Mouse (Mus musculus): ENCODE data around the gene Arhgef17. TPM values are rescaled to one million over a fixed set of nuclear protein-coding genes. Genes with fewer than 3 reads are reported as not detected.

Arhgef17 gene
- polyA plus RNA-seq, 1 experiment, result not detected

GRCm38 (mm10) chr7:100835168-100835567 lies 96.7 kb downstream of the Arhgef17 start:
- no peak overlapping the region for H3K27ac ChIP-seq (ENCODE audit: insufficient read depth, low read depth, low read length)
- TF ChIP-seq POLR2A (IDR thresholded peaks at IDR 0.05; ENCODE audit: insufficient read depth, low read depth, low read length), result no peak
- no peak for TF ChIP-seq CTCF (IDR thresholded peaks at IDR 0.05; ENCODE audit: insufficient read depth, low read depth, low read length)
- WGBS, result 91% methylated on average over 7 of the region's 7 CpGs
- 0 out of 2 replicates have a peak, but pooled peaks cover 2% of the 10 kb centered on the region for H3K4me1 ChIP-seq (ENCODE audit: control insufficient read depth, insufficient read depth, low read length)
- no peak overlapping the region for H3K4me3 ChIP-seq (ENCODE audit: insufficient read depth, low read depth, low read length)

DNA sequence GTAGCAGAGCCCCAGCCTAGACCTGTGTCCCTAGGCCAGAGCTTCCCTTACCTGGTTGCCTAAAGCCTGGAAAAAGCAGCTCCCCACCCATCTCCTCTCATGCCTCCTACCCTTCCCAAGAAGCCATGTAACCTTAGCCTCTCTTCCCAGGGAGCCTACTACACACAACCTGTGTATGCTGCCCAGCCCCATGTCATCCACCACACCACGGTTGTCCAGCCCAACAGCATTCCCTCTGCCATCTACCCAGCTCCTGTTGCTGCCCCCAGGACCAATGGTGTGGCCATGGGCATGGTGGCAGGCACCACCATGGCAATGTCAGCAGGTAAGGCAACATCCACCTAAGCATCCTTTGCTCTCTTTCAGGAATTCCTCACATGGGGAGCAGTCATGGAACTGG lies 98.0 kb downstream of the Arhgef17 start:
- TF ChIP-seq POLR2A (IDR thresholded peaks at IDR 0.05; ENCODE audit: insufficient read depth, low read depth, low read length) (no peak), CTCF (IDR thresholded peaks at IDR 0.05; ENCODE audit: insufficient read depth, low read depth, low read length) (no peak)
- Histone ChIP-seq H3K4me3 (ENCODE audit: insufficient read depth, low read depth, low read length) (no peak overlapping the region), H3K4me1 (ENCODE audit: control insufficient read depth, insufficient read depth, low read length) (0 out of 2 replicates have a peak, but pooled peaks cover 2% of the 10 kb centered on the region), H3K27ac (ENCODE audit: insufficient read depth, low read depth, low read length) (no peak overlapping the region)
- WGBS, result 93% methylated on average over 1 of the region's 1 CpGs

DNA sequence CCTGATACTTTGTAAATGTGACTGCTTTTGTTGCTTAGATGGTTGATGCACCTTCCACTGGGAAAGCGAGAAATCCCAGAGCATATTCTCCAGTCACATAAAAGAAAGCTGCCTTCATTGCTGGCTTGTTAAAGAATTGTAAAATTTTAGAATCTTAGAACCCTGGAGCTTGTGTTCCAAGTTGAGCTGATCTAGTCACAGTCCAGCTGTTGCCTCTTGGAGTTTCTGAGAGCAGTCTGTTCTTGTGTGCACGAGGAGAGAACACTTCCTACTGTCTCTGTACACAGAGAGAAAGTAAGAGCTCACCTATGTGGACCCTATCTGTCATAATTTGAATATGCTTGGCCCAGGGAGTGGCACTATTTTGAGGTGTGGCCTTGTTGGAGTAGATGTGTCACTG lies 103.4 kb downstream of the Arhgef17 start:
- H3K4me1 ChIP-seq (ENCODE audit: control insufficient read depth, insufficient read depth, low read length), result no peaks in the 10 kb centered on the region
- no peak overlapping the region for H3K27ac ChIP-seq (ENCODE audit: insufficient read depth, low read depth, low read length)
- 89% methylated on average over 2 of the region's 2 CpGs for WGBS
- H3K4me3 ChIP-seq (ENCODE audit: insufficient read depth, low read depth, low read length), result no peak overlapping the region
- TF ChIP-seq POLR2A (IDR thresholded peaks at IDR 0.05; ENCODE audit: insufficient read depth, low read depth, low read length) (no peak), CTCF (IDR thresholded peaks at IDR 0.05; ENCODE audit: insufficient read depth, low read depth, low read length) (no peak)

- WGBS, result 92% methylated on average over 3 of the region's 3 CpGs
- TF ChIP-seq CTCF (IDR thresholded peaks at IDR 0.05; ENCODE audit: insufficient read depth, low read depth, low read length) (no peak), POLR2A (IDR thresholded peaks at IDR 0.05; ENCODE audit: insufficient read depth, low read depth, low read length) (no peak)
Measured at GRCm38 (mm10) chr7:100824661-100825060, 107.2 kb downstream of the Arhgef17 start.

More at GRCm38 (mm10) chr7:100824661-100825060, 107.2 kb downstream of the Arhgef17 start:
- Histone ChIP-seq H3K4me1 (ENCODE audit: control insufficient read depth, insufficient read depth, low read length) (no peaks in the 10 kb centered on the region), H3K4me3 (ENCODE audit: insufficient read depth, low read depth, low read length) (no peak overlapping the region), H3K27ac (ENCODE audit: insufficient read depth, low read depth, low read length) (no peak overlapping the region)

Other genes starting within 250 kb of the Arhgef17 start
- gene Fam168a, start 225.5 kb downstream of the Arhgef17 start, polyA plus RNA-seq (2012; ENCODE audit: insufficient read depth, insufficient read length, low replicate concordance, missing spikeins), result not detected in 2 replicates
- not detected in 2 replicates for gene Relt, start 68.7 kb downstream of the Arhgef17 start, polyA plus RNA-seq (2012; ENCODE audit: insufficient read depth, insufficient read length, low replicate concordance, missing spikeins)
- gene P2ry6, start 42.5 kb upstream of the Arhgef17 start, polyA plus RNA-seq (2012; ENCODE audit: insufficient read depth, insufficient read length, low replicate concordance, missing spikeins), result not detected in 2 replicates
- gene P2ry2, start 80.8 kb upstream of the Arhgef17 start, polyA plus RNA-seq (2012; ENCODE audit: insufficient read depth, insufficient read length, low replicate concordance, missing spikeins), result not detected in 2 replicates
- gene Fchsd2, start 160.8 kb upstream of the Arhgef17 start, polyA plus RNA-seq (2012; ENCODE audit: insufficient read depth, insufficient read length, low replicate concordance, missing spikeins), result 68.2 TPM in 1 of 2 replicates, not detected in the other

Data from olfactory bulb, adult 2 months (tissue).